1 mouse cellular context compared by ENCODE assay signal in genomic region chr19:4309776-4310185, GRCm38 (mm10).
TF ChIP-seq lines count a peak whose summit lies in the region.

No protein-coding gene starts in this region.

TF ChIP-seq in CH12.LX, 34 proteins besides CTCF, POLR2A, EP300 and RAD21:
- TF ChIP-seq KAT2A (IDR thresholded peaks at IDR 0.05; ENCODE audit: insufficient replicate concordance, low read length) (no peak), ELF1 (IDR thresholded peaks at IDR 0.05; ENCODE audit: low read depth, low read length) (no peak), HCFC1 (IDR thresholded peaks at IDR 0.05; ENCODE audit: low read depth, low read length) (peak; percentile 64), ZC3H11A (IDR thresholded peaks at IDR 0.05; ENCODE audit: low read depth, low read length) (peak; percentile 86), MYC (IDR thresholded peaks at IDR 0.05; ENCODE audit: low read depth, low read length) (no peak), USF1 (IDR thresholded peaks at IDR 0.05; ENCODE audit: low read depth, low read length) (no peak), ZNF384 (IDR thresholded peaks at IDR 0.05; ENCODE audit: low read depth, low read length) (peak; percentile 81), MEF2A (IDR thresholded peaks at IDR 0.05; ENCODE audit: borderline replicate concordance, low read depth, low read length) (no peak), CHD2 (IDR thresholded peaks at IDR 0.05; ENCODE audit: low read length) (no peak), SMC3 (IDR thresholded peaks at IDR 0.05; ENCODE audit: low read depth, low read length) (peak; percentile 95), ZKSCAN1 (IDR thresholded peaks at IDR 0.05; ENCODE audit: borderline replicate concordance, low read depth, low read length) (no peak), PAX5 (IDR thresholded peaks at IDR 0.05; ENCODE audit: low read length) (no peak), MAFK (IDR thresholded peaks at IDR 0.05; ENCODE audit: insufficient replicate concordance, low read length) (no peak), RCOR1 (conservative IDR thresholded peaks at IDR 0.05; ENCODE audit: low read depth, low read length) (no peak)
